Mouse (Mus musculus): ENCODE measurements around the gene Dph1. TPM values are rescaled to one million over a fixed set of nuclear protein-coding genes. Genes with fewer than 3 reads are reported as not detected.

The Dph1 gene
- polyA plus RNA-seq, 1 experiment from 2014 or later = 17.3 TPM

GRCm38 (mm10) chr11:75210093-75210492, 19.1 kb upstream of the Dph1 start:
- H3K9ac ChIP-seq (ENCODE audit: low read length) = no peak overlapping the region
- peak overlapping the region; percentile 58 for H3K27ac ChIP-seq (ENCODE audit: low read depth, low read length)
- no peaks in the 10 kb centered on the region for H3K36me3 ChIP-seq (ENCODE audit: control insufficient read depth, insufficient read depth, low read length)
- DNase-seq (ENCODE audit: low spot score, missing footprints) = peak; percentile 83
- H3K4me2 ChIP-seq = no peak overlapping the region
- H3K27me3 ChIP-seq (ENCODE audit: control insufficient read depth, insufficient read depth, low read length) = no peaks in the 10 kb centered on the region; the same call in 1 of the 2 replicates
- no peak overlapping the region for H3K4me3 ChIP-seq (ENCODE audit: low read depth, low read length)
- H3K9me3 ChIP-seq (ENCODE audit: control insufficient read depth, low read length) = no peaks in the 10 kb centered on the region
- no peak for ATAC-seq (ENCODE audit: low FRiP score)
- peaks cover 39% of the 10 kb centered on the region for H3K4me1 ChIP-seq (ENCODE audit: control insufficient read depth, insufficient read depth, low read length)
- 45% methylated on average over 4 of the region's 4 CpGs for WGBS

GRCm38 (mm10) chr11:75209363-75209762, 18.3 kb upstream of the Dph1 start:
- DNase-seq (ENCODE audit: low spot score, missing footprints) = peak; percentile 72
- Histone ChIP-seq H3K36me3 (ENCODE audit: control insufficient read depth, insufficient read depth, low read length) (no peaks in the 10 kb centered on the region), H3K27ac (ENCODE audit: low read depth, low read length) (no peak overlapping the region), H3K27me3 (ENCODE audit: control insufficient read depth, insufficient read depth, low read length) (no peaks in the 10 kb centered on the region), H3K4me3 (ENCODE audit: low read depth, low read length) (no peak overlapping the region), H3K4me2 (no peak overlapping the region), H3K9me3 (ENCODE audit: control insufficient read depth, low read length) (no peaks in the 10 kb centered on the region), H3K4me1 (ENCODE audit: control insufficient read depth, insufficient read depth, low read length) (peaks cover 39% of the 10 kb centered on the region), H3K9ac (ENCODE audit: low read length) (no peak overlapping the region)
- WGBS = 57% methylated on average over 4 of the region's 4 CpGs
- ATAC-seq (ENCODE audit: low FRiP score) = no peak

- Histone ChIP-seq H3K4me1 (ENCODE audit: control insufficient read depth, insufficient read depth, low read length) (peaks cover 21% of the 10 kb centered on the region), H3K27me3 (ENCODE audit: control insufficient read depth, insufficient read depth, low read length) (no peaks in the 10 kb centered on the region), H3K4me2 (no peak overlapping the region), H3K9me3 (ENCODE audit: control insufficient read depth, low read length) (no peaks in the 10 kb centered on the region), H3K27ac (ENCODE audit: low read depth, low read length) (no peak overlapping the region), H3K4me3 (ENCODE audit: low read depth, low read length) (no peak overlapping the region), H3K9ac (ENCODE audit: low read length) (no peak overlapping the region), H3K36me3 (ENCODE audit: control insufficient read depth, insufficient read depth, low read length) (no peaks in the 10 kb centered on the region)
- no peak for DNase-seq (ENCODE audit: low spot score, missing footprints)
- WGBS = 79% methylated on average over 4 of the region's 4 CpGs
- ATAC-seq (ENCODE audit: low FRiP score) = no peak
Measured at GRCm38 (mm10) chr11:75206347-75206746, 15.3 kb upstream of the Dph1 start.

- Histone ChIP-seq H3K4me1 (ENCODE audit: control insufficient read depth, insufficient read depth, low read length) (peaks cover 8% of the 10 kb centered on the region; the same call in 1 of the 2 replicates), H3K36me3 (ENCODE audit: control insufficient read depth, insufficient read depth, low read length) (no peaks in the 10 kb centered on the region), H3K27ac (ENCODE audit: low read depth, low read length) (0 out of 2 replicates have a peak overlapping the region, but pooled peaks have one; percentile 35), H3K27me3 (ENCODE audit: control insufficient read depth, insufficient read depth, low read length) (no peaks in the 10 kb centered on the region), H3K4me2 (no peak overlapping the region), H3K4me3 (ENCODE audit: low read depth, low read length) (no peak overlapping the region), H3K9ac (ENCODE audit: low read length) (no peak overlapping the region), H3K9me3 (ENCODE audit: control insufficient read depth, low read length) (no peaks in the 10 kb centered on the region)
- ATAC-seq (ENCODE audit: low FRiP score) (no peak), DNase-seq (ENCODE audit: low spot score, missing footprints) (peak; percentile 84)
- 38% methylated on average over 9 of the region's 9 CpGs for WGBS
Measured at GRCm38 (mm10) chr11:75204472-75204871, 13.4 kb upstream of the Dph1 start.

GRCm38 (mm10) chr11:75203926-75204325, 12.9 kb upstream of the Dph1 start:
- 82% methylated on average over 4 of the region's 4 CpGs for WGBS
- DNase-seq (ENCODE audit: low spot score, missing footprints) (no peak), ATAC-seq (ENCODE audit: low FRiP score) (no peak)
- H3K9me3 ChIP-seq (ENCODE audit: control insufficient read depth, low read length) = no peaks in the 10 kb centered on the region
- H3K36me3 ChIP-seq (ENCODE audit: control insufficient read depth, insufficient read depth, low read length) = no peaks in the 10 kb centered on the region
- peaks cover 5% of the 10 kb centered on the region; the same call in 1 of the 2 replicates for H3K4me1 ChIP-seq (ENCODE audit: control insufficient read depth, insufficient read depth, low read length)
- no peak overlapping the region for H3K4me3 ChIP-seq (ENCODE audit: low read depth, low read length)
- H3K9ac ChIP-seq (ENCODE audit: low read length) = no peak overlapping the region
- no peaks in the 10 kb centered on the region for H3K27me3 ChIP-seq (ENCODE audit: control insufficient read depth, insufficient read depth, low read length)
- no peak overlapping the region for H3K4me2 ChIP-seq
- H3K27ac ChIP-seq (ENCODE audit: low read depth, low read length) = no peak overlapping the region

- peaks cover 1% of the 10 kb centered on the region; the same call in 1 of the 2 replicates for H3K27me3 ChIP-seq (ENCODE audit: control insufficient read depth, insufficient read depth, low read length)
- no peak overlapping the region; the same call in 1 of the 2 replicates for H3K9ac ChIP-seq (ENCODE audit: low read length)
- H3K27ac ChIP-seq (ENCODE audit: low read depth, low read length) = no peak overlapping the region
Measured at GRCm38 (mm10) chr11:75201721-75202120, 10.7 kb upstream of the Dph1 start.

GRCm38 (mm10) chr11:75200935-75201334, 9.9 kb upstream of the Dph1 start:
- WGBS = 92% methylated on average over 12 of the region's 12 CpGs
- no peak overlapping the region for H3K4me3 ChIP-seq (ENCODE audit: low read depth, low read length)
- ATAC-seq (ENCODE audit: low FRiP score) = no peak

More at GRCm38 (mm10) chr11:75201721-75202120, 10.7 kb upstream of the Dph1 start:
- Histone ChIP-seq H3K4me2 (no peak overlapping the region), H3K4me1 (ENCODE audit: control insufficient read depth, insufficient read depth, low read length) (peaks cover 7% of the 10 kb centered on the region; the same call in 1 of the 2 replicates), H3K36me3 (ENCODE audit: control insufficient read depth, insufficient read depth, low read length) (no peaks in the 10 kb centered on the region), H3K9me3 (ENCODE audit: control insufficient read depth, low read length) (no peaks in the 10 kb centered on the region), H3K4me3 (ENCODE audit: low read depth, low read length) (no peak overlapping the region)
- DNase-seq (ENCODE audit: low spot score, missing footprints) = no peak
- ATAC-seq (ENCODE audit: low FRiP score) = no peak
- WGBS = 68% methylated on average over 8 of the region's 8 CpGs

GRCm38 (mm10) chr11:75199951-75200350, 8.9 kb upstream of the Dph1 start:
- WGBS = 83% methylated on average over 5 of the region's 5 CpGs
- Histone ChIP-seq H3K27ac (ENCODE audit: low read depth, low read length) (no peak overlapping the region), H3K4me3 (ENCODE audit: low read depth, low read length) (no peak overlapping the region), H3K4me1 (ENCODE audit: control insufficient read depth, insufficient read depth, low read length) (peaks cover 13% of the 10 kb centered on the region), H3K9ac (ENCODE audit: low read length) (no peak overlapping the region), H3K4me2 (no peak overlapping the region), H3K36me3 (ENCODE audit: control insufficient read depth, insufficient read depth, low read length) (no peaks in the 10 kb centered on the region), H3K27me3 (ENCODE audit: control insufficient read depth, insufficient read depth, low read length) (peaks cover 19% of the 10 kb centered on the region), H3K9me3 (ENCODE audit: control insufficient read depth, low read length) (no peaks in the 10 kb centered on the region)
- DNase-seq (ENCODE audit: low spot score, missing footprints) = no peak
- no peak for ATAC-seq (ENCODE audit: low FRiP score)

More at GRCm38 (mm10) chr11:75200935-75201334, 9.9 kb upstream of the Dph1 start:
- no peak overlapping the region for H3K9ac ChIP-seq (ENCODE audit: low read length)
- no peak for DNase-seq (ENCODE audit: low spot score, missing footprints)
- H3K4me2 ChIP-seq = no peak overlapping the region
- H3K27ac ChIP-seq (ENCODE audit: low read depth, low read length) = no peak overlapping the region
- H3K4me1 ChIP-seq (ENCODE audit: control insufficient read depth, insufficient read depth, low read length) = peaks cover 7% of the 10 kb centered on the region; the same call in 1 of the 2 replicates
- H3K27me3 ChIP-seq (ENCODE audit: control insufficient read depth, insufficient read depth, low read length) = peaks cover 9% of the 10 kb centered on the region
- H3K9me3 ChIP-seq (ENCODE audit: control insufficient read depth, low read length) = no peaks in the 10 kb centered on the region
- no peaks in the 10 kb centered on the region for H3K36me3 ChIP-seq (ENCODE audit: control insufficient read depth, insufficient read depth, low read length)

- Histone ChIP-seq H3K9ac (ENCODE audit: low read length) (no peak overlapping the region), H3K4me2 (no peak overlapping the region), H3K36me3 (ENCODE audit: control insufficient read depth, insufficient read depth, low read length) (no peaks in the 10 kb centered on the region), H3K4me1 (ENCODE audit: control insufficient read depth, insufficient read depth, low read length) (peaks cover 25% of the 10 kb centered on the region), H3K9me3 (ENCODE audit: control insufficient read depth, low read length) (no peaks in the 10 kb centered on the region), H3K4me3 (ENCODE audit: low read depth, low read length) (no peak overlapping the region), H3K27me3 (ENCODE audit: control insufficient read depth, insufficient read depth, low read length) (peaks cover 31% of the 10 kb centered on the region), H3K27ac (ENCODE audit: low read depth, low read length) (no peak overlapping the region)
- ATAC-seq (ENCODE audit: low FRiP score) = no peak
- WGBS = 69% methylated on average over 4 of the region's 4 CpGs
- DNase-seq (ENCODE audit: low spot score, missing footprints) = no peak
Measured at GRCm38 (mm10) chr11:75198792-75199191, 7.8 kb upstream of the Dph1 start.
